Mouse (Mus musculus): ENCODE data around the gene Dnaaf2. TPM values are rescaled to one million over a fixed set of nuclear protein-coding genes. Genes with fewer than 3 reads are reported as not detected.
A peak's percentile ranks its signal among the peaks of the same experiment; 100 is the strongest.
"Not testable (repeated sequence)": the region's sequence is repeated elsewhere in the genome, so short reads cannot be mapped to it uniquely, and the experiment has no call there.

Gene Dnaaf2
- total RNA-seq, 1 experiment from 2014 or later, result 11.3 TPM

- no peak for ATAC-seq (replicated peaks in 1 of 2; ENCODE audit: insufficient read depth in 1 of 2, low FRiP score in 2 of 2, low TSS enrichment in 1 of 2, low read depth in 1 of 2, poor library complexity in 2 of 2, severe bottlenecking in 2 of 2)
Measured at GRCm38 (mm10) chr12:69179371-69179770, 18.9 kb downstream of the Dnaaf2 start.

- ATAC-seq (replicated peaks in 1 of 2; ENCODE audit: insufficient read depth in 1 of 2, low FRiP score in 2 of 2, low TSS enrichment in 1 of 2, low read depth in 1 of 2, poor library complexity in 2 of 2, severe bottlenecking in 2 of 2), result no peak
Measured at GRCm38 (mm10) chr12:69177526-69177925, 20.7 kb downstream of the Dnaaf2 start.

GRCm38 (mm10) chr12:69175975-69176374, 22.3 kb downstream of the Dnaaf2 start:
- no peak for ATAC-seq (replicated peaks in 1 of 2; ENCODE audit: insufficient read depth in 1 of 2, low FRiP score in 2 of 2, low TSS enrichment in 1 of 2, low read depth in 1 of 2, poor library complexity in 2 of 2, severe bottlenecking in 2 of 2)

GRCm38 (mm10) chr12:69171307-69171706, 26.9 kb downstream of the Dnaaf2 start:
- no peak for ATAC-seq (replicated peaks in 1 of 2; ENCODE audit: insufficient read depth in 1 of 2, low FRiP score in 2 of 2, low TSS enrichment in 1 of 2, low read depth in 1 of 2, poor library complexity in 2 of 2, severe bottlenecking in 2 of 2)

- ATAC-seq (replicated peaks in 1 of 2; ENCODE audit: insufficient read depth in 1 of 2, low FRiP score in 2 of 2, low TSS enrichment in 1 of 2, low read depth in 1 of 2, poor library complexity in 2 of 2, severe bottlenecking in 2 of 2), result peak; percentile 94 to 96
Measured at GRCm38 (mm10) chr12:69168461-69169106, 29.6 kb downstream of the Dnaaf2 start, which contains the start of gene Lrr1. Lrr1 (plus strand) TSS chr12:69168814.

GRCm38 (mm10) chr12:69167656-69168460, 30.4 kb downstream of the Dnaaf2 start:
- no peak for ATAC-seq (replicated peaks in 1 of 2; ENCODE audit: insufficient read depth in 1 of 2, low FRiP score in 2 of 2, low TSS enrichment in 1 of 2, low read depth in 1 of 2, poor library complexity in 2 of 2, severe bottlenecking in 2 of 2)

GRCm38 (mm10) chr12:69166861-69167581, 31.2 kb downstream of the Dnaaf2 start:
- not testable (repeated sequence) for ATAC-seq (replicated peaks in 1 of 2; ENCODE audit: insufficient read depth in 1 of 2, low FRiP score in 2 of 2, low TSS enrichment in 1 of 2, low read depth in 1 of 2, poor library complexity in 2 of 2, severe bottlenecking in 2 of 2)

GRCm38 (mm10) chr12:69164904-69165303, 33.3 kb downstream of the Dnaaf2 start:
- no peak for ATAC-seq (replicated peaks in 1 of 2; ENCODE audit: insufficient read depth in 1 of 2, low FRiP score in 2 of 2, low TSS enrichment in 1 of 2, low read depth in 1 of 2, poor library complexity in 2 of 2, severe bottlenecking in 2 of 2)

- not testable (repeated sequence) for ATAC-seq (replicated peaks in 1 of 2; ENCODE audit: insufficient read depth in 1 of 2, low FRiP score in 2 of 2, low TSS enrichment in 1 of 2, low read depth in 1 of 2, poor library complexity in 2 of 2, severe bottlenecking in 2 of 2)
Measured at GRCm38 (mm10) chr12:69163586-69163985, 34.6 kb downstream of the Dnaaf2 start.

- ATAC-seq (replicated peaks in 1 of 2; ENCODE audit: insufficient read depth in 1 of 2, low FRiP score in 2 of 2, low TSS enrichment in 1 of 2, low read depth in 1 of 2, poor library complexity in 2 of 2, severe bottlenecking in 2 of 2), result not testable (repeated sequence)
Measured at GRCm38 (mm10) chr12:69160677-69161076, 37.6 kb downstream of the Dnaaf2 start.

GRCm38 (mm10) chr12:69159578-69159940, 38.7 kb downstream of the Dnaaf2 start:
- ATAC-seq (replicated peaks in 1 of 2; ENCODE audit: insufficient read depth in 1 of 2, low FRiP score in 2 of 2, low TSS enrichment in 1 of 2, low read depth in 1 of 2, poor library complexity in 2 of 2, severe bottlenecking in 2 of 2), result peak; percentile 24 to 55; a peak in 3 of 4 replicates

GRCm38 (mm10) chr12:69158765-69159577, 39.3 kb downstream of the Dnaaf2 start, which contains the start of gene Rps29:
Rps29 (minus strand) TSS chr12:69159186.
- peak; percentile 90 to 96 for ATAC-seq (replicated peaks in 1 of 2; ENCODE audit: insufficient read depth in 1 of 2, low FRiP score in 2 of 2, low TSS enrichment in 1 of 2, low read depth in 1 of 2, poor library complexity in 2 of 2, severe bottlenecking in 2 of 2)

GRCm38 (mm10) chr12:69158366-69158764, 39.9 kb downstream of the Dnaaf2 start:
- ATAC-seq (replicated peaks in 1 of 2; ENCODE audit: insufficient read depth in 1 of 2, low FRiP score in 2 of 2, low TSS enrichment in 1 of 2, low read depth in 1 of 2, poor library complexity in 2 of 2, severe bottlenecking in 2 of 2), result peak in 1 of 2 experiments; percentile 6; a peak in 1 of 4 replicates

GRCm38 (mm10) chr12:69157107-69157506, 41.1 kb downstream of the Dnaaf2 start:
- ATAC-seq (replicated peaks in 1 of 2; ENCODE audit: insufficient read depth in 1 of 2, low FRiP score in 2 of 2, low TSS enrichment in 1 of 2, low read depth in 1 of 2, poor library complexity in 2 of 2, severe bottlenecking in 2 of 2), result no peak

GRCm38 (mm10) chr12:69156436-69156835, 41.8 kb downstream of the Dnaaf2 start:
- no peak for ATAC-seq (replicated peaks in 1 of 2; ENCODE audit: insufficient read depth in 1 of 2, low FRiP score in 2 of 2, low TSS enrichment in 1 of 2, low read depth in 1 of 2, poor library complexity in 2 of 2, severe bottlenecking in 2 of 2)

GRCm38 (mm10) chr12:69155923-69156322, 42.3 kb downstream of the Dnaaf2 start:
- ATAC-seq (replicated peaks in 1 of 2; ENCODE audit: insufficient read depth in 1 of 2, low FRiP score in 2 of 2, low TSS enrichment in 1 of 2, low read depth in 1 of 2, poor library complexity in 2 of 2, severe bottlenecking in 2 of 2), result no peak

GRCm38 (mm10) chr12:69150049-69150448, 48.2 kb downstream of the Dnaaf2 start:
- ATAC-seq (replicated peaks in 1 of 2; ENCODE audit: insufficient read depth in 1 of 2, low FRiP score in 2 of 2, low TSS enrichment in 1 of 2, low read depth in 1 of 2, poor library complexity in 2 of 2, severe bottlenecking in 2 of 2), result no peak
